In genomic region chr19:10019214-10019760, GRCm38 (mm10) we compare ENCODE assay signal across 8 mouse cellular contexts. TPM values are rescaled to one million over a fixed set of nuclear protein-coding genes. Genes with fewer than 3 reads are reported as not detected.
DNase-seq lines count a peak whose midpoint lies in the region; ATAC-seq and TF ChIP-seq lines count a peak whose summit lies in the region.

No protein-coding gene starts in this region.

- peaks cover 36% of the 10 kb centered on the region for H3K27me3 ChIP-seq in forebrain, embryonic 10.5 days (ENCODE audit: poor library complexity, severe bottlenecking)
- H3K27me3 ChIP-seq in limb, embryonic 10.5 days (ENCODE audit: low read depth, poor library complexity, severe bottlenecking) = no peaks in the 10 kb centered on the region; the same call in 1 of the 2 replicates
- 0 out of 2 replicates have a peak, but pooled peaks cover 7% of the 10 kb centered on the region for H3K27me3 ChIP-seq in neural tube, embryonic 13.5 days

- ATAC-seq in neural tube, embryonic 13.5 days (ENCODE audit: low read depth) = no peak

- H3K9me3 ChIP-seq in forebrain, embryonic 10.5 days = no peaks in the 10 kb centered on the region
- no peaks in the 10 kb centered on the region for H3K9me3 ChIP-seq in limb, embryonic 10.5 days (replicated peaks)
- no peaks in the 10 kb centered on the region for H3K9me3 ChIP-seq in neural tube, embryonic 13.5 days

- intact Hi-C loops in left cerebral cortex, adult 2 months (cut with DNase I) = loop anchor here (10.0 kb wide), 1 partner anchor 794 kb away; no protein-coding TSS in a partner anchor

- TF ChIP-seq CTCF in left cerebral cortex, adult 2 months (IDR thresholded peaks at IDR 0.05) = no peak

- 68% methylated on average over 4 of the region's 4 CpGs for WGBS in forebrain, embryonic 10.5 days
- WGBS in limb, embryonic 10.5 days = 64% methylated on average over 4 of the region's 4 CpGs
- WGBS in neural tube, embryonic 13.5 days = 64% methylated on average over 4 of the region's 4 CpGs

- H3K4me2 ChIP-seq in neural tube, embryonic 13.5 days = peak overlapping the region; percentile 93

- H3K4me3 ChIP-seq in left cerebral cortex, adult 2 months = peak overlapping the region; percentile 68
- peak overlapping the region; percentile 65 for H3K4me3 ChIP-seq in forebrain, embryonic 10.5 days
- peak overlapping the region; percentile 72 for H3K4me3 ChIP-seq in limb, embryonic 10.5 days
- H3K4me3 ChIP-seq in neural tube, embryonic 13.5 days = peak overlapping the region; percentile 63

- peaks cover 74% of the 10 kb centered on the region for H3K4me1 ChIP-seq in forebrain, embryonic 10.5 days
- H3K4me1 ChIP-seq in limb, embryonic 10.5 days = peaks cover 75% of the 10 kb centered on the region
- H3K4me1 ChIP-seq in neural tube, embryonic 13.5 days (replicated peaks) = peaks cover 28% of the 10 kb centered on the region

- no peaks in the 10 kb centered on the region for H3K36me3 ChIP-seq in forebrain, embryonic 10.5 days (replicated peaks)
- H3K36me3 ChIP-seq in limb, embryonic 10.5 days = 0 out of 2 replicates have a peak, but pooled peaks cover 2% of the 10 kb centered on the region
- H3K36me3 ChIP-seq in neural tube, embryonic 13.5 days = no peaks in the 10 kb centered on the region

- no peak overlapping the region; the same call in 1 of the 2 replicates for H3K27ac ChIP-seq in left cerebral cortex, adult 2 months
- peak overlapping the region; percentile 86 for H3K27ac ChIP-seq in forebrain, embryonic 10.5 days
- H3K27ac ChIP-seq in limb, embryonic 10.5 days = peak overlapping the region; percentile 93
- H3K27ac ChIP-seq in neural tube, embryonic 13.5 days (replicated peaks) = no peak overlapping the region

- H3K9ac ChIP-seq in neural tube, embryonic 13.5 days = peak overlapping the region; percentile 81; the same call in 1 of the 2 replicates

- no peak for DNase-seq in left cerebral cortex, adult 2 months (ENCODE audit: extremely low spot score in 1 of 2, low spot score in 2 of 2)
- no peak for DNase-seq in left cerebral cortex, adult 11 months (ENCODE audit: low spot score)
- no peak for DNase-seq in forebrain, embryonic 10.5 days (ENCODE audit: extremely low spot score, low spot score)
- no peak for DNase-seq in limb, embryonic 10.5 days (ENCODE audit: low spot score)
- DNase-seq in adrenal gland, adult 8-10 months = no peak
- no peak for DNase-seq in left cerebral cortex, adult 8-10 months (ENCODE audit: low spot score in 2 of 2)
- no peak for DNase-seq in urinary bladder, postnatal 36 days (ENCODE audit: low spot score in 2 of 2)

RNA-seq across cellular contexts. Expression of gene Rab3il1, which starts 17.8 kb away (rescaled TPM):
- 1 to 10 TPM; 9.4 TPM for total RNA-seq in left cerebral cortex, adult 2 months (2021)
- polyA plus RNA-seq in forebrain, embryonic 10.5 days (2016; fragmentation: Nextera tagmentation; extraction: Ambion mirVana) = 39.3 and 39.8 TPM in 2 replicates
- 39.2 and 41.5 TPM in 2 replicates for polyA plus RNA-seq in limb, embryonic 10.5 days (2016; fragmentation: Nextera tagmentation; extraction: Ambion mirVana)
- 25.2 and 26.2 TPM in 2 replicates for polyA plus RNA-seq in neural tube, embryonic 13.5 days (2015; fragmentation: Nextera tagmentation; extraction: Ambion mirVana)
- total RNA-seq in adrenal gland, adult 8-10 months (2022) = 10 to 100 TPM in 2 of 4 experiments, 1 to 10 TPM in 2; 6.5 to 13.3 (median 9.5) TPM
- total RNA-seq in left cerebral cortex, adult 8-10 months (2022) = 10 to 100 TPM in 2 of 4 experiments, 1 to 10 TPM in 2; 9.2 to 12.7 (median 11.1) TPM

RNA-seq across cellular contexts. Expression of gene Best1, which starts 17.9 kb away (rescaled TPM):
- under 1 TPM; 0.49 to 0.75 TPM for total RNA-seq in left cerebral cortex, adult 2 months (2021)
- polyA plus RNA-seq in forebrain, embryonic 10.5 days (2016; fragmentation: Nextera tagmentation; extraction: Ambion mirVana) = 2.1 and 2.3 TPM in 2 replicates
- 2.3 TPM in 2 replicates for polyA plus RNA-seq in limb, embryonic 10.5 days (2016; fragmentation: Nextera tagmentation; extraction: Ambion mirVana)
- 1.0 and 1.5 TPM in 2 replicates for polyA plus RNA-seq in neural tube, embryonic 13.5 days (2015; fragmentation: Nextera tagmentation; extraction: Ambion mirVana)
- 1 to 10 TPM in 1 of 4 experiments, under 1 TPM in 3; 0.15 to 1.0 (median 0.44) TPM for total RNA-seq in adrenal gland, adult 8-10 months (2022)
- 1 to 10 TPM; 1.1 to 2.3 (median 1.2) TPM for total RNA-seq in left cerebral cortex, adult 8-10 months (2022)

RNA-seq across cellular contexts. Expression of gene Fads3, which starts 22.1 kb away (rescaled TPM):
- 10 to 100 TPM; 26.6 to 28.1 TPM for total RNA-seq in left cerebral cortex, adult 2 months (2021)
- polyA plus RNA-seq in forebrain, embryonic 10.5 days (2016; fragmentation: Nextera tagmentation; extraction: Ambion mirVana) = 4.6 and 5.5 TPM in 2 replicates
- 2.4 and 3.2 TPM in 2 replicates for polyA plus RNA-seq in limb, embryonic 10.5 days (2016; fragmentation: Nextera tagmentation; extraction: Ambion mirVana)
- polyA plus RNA-seq in neural tube, embryonic 13.5 days (2015; fragmentation: Nextera tagmentation; extraction: Ambion mirVana) = 18.8 and 19.1 TPM in 2 replicates
- total RNA-seq in adrenal gland, adult 8-10 months (2022) = 10 to 100 TPM in 3 of 4 experiments, 1 to 10 TPM in 1; 9.9 to 55.1 (median 22.0) TPM
- 10 to 100 TPM; 25.9 to 28.5 (median 27.1) TPM for total RNA-seq in left cerebral cortex, adult 8-10 months (2022)

RNA-seq across cellular contexts. Expression of gene Fth1, which starts 38.9 kb away (rescaled TPM):
- 1,000 to 10,000 TPM; 2,213 to 2,341 TPM for total RNA-seq in left cerebral cortex, adult 2 months (2021)
- 1,226 and 1,339 TPM in 2 replicates for polyA plus RNA-seq in forebrain, embryonic 10.5 days (2016; fragmentation: Nextera tagmentation; extraction: Ambion mirVana)
- 1,175 and 1,229 TPM in 2 replicates for polyA plus RNA-seq in limb, embryonic 10.5 days (2016; fragmentation: Nextera tagmentation; extraction: Ambion mirVana)
- 1,616 and 1,651 TPM in 2 replicates for polyA plus RNA-seq in neural tube, embryonic 13.5 days (2015; fragmentation: Nextera tagmentation; extraction: Ambion mirVana)
- total RNA-seq in adrenal gland, adult 8-10 months (2022) = 1,000 to 10,000 TPM; 2,860 to 3,469 (median 3,019) TPM
- total RNA-seq in left cerebral cortex, adult 8-10 months (2022) = 1,000 to 10,000 TPM; 2,793 to 3,196 (median 2,896) TPM

Comparison
In these comparisons a context has a peak if more than half of its experiments do, and no peak if none do; other contexts are left out.
1. H3K27ac ChIP-seq: peak in forebrain, embryonic 10.5 days (single experiment) and limb, embryonic 10.5 days (single experiment); none in left cerebral cortex, adult 2 months (single experiment) and neural tube, embryonic 13.5 days (single experiment).
2. Peak in every context shown above with its lines, with median percentiles within 50 percentile points of each other: H3K4me3 ChIP-seq.